Mouse (Mus musculus): ENCODE results near the gene Rnf152. TPM values are rescaled to one million over a fixed set of nuclear protein-coding genes. Genes with fewer than 3 reads are reported as not detected.
A peak's percentile ranks its signal among the peaks of the same experiment; 100 is the strongest.

Rnf152 gene
- polyA plus RNA-seq, 1 experiment from 2014 or later = 1.6 TPM

DNA sequence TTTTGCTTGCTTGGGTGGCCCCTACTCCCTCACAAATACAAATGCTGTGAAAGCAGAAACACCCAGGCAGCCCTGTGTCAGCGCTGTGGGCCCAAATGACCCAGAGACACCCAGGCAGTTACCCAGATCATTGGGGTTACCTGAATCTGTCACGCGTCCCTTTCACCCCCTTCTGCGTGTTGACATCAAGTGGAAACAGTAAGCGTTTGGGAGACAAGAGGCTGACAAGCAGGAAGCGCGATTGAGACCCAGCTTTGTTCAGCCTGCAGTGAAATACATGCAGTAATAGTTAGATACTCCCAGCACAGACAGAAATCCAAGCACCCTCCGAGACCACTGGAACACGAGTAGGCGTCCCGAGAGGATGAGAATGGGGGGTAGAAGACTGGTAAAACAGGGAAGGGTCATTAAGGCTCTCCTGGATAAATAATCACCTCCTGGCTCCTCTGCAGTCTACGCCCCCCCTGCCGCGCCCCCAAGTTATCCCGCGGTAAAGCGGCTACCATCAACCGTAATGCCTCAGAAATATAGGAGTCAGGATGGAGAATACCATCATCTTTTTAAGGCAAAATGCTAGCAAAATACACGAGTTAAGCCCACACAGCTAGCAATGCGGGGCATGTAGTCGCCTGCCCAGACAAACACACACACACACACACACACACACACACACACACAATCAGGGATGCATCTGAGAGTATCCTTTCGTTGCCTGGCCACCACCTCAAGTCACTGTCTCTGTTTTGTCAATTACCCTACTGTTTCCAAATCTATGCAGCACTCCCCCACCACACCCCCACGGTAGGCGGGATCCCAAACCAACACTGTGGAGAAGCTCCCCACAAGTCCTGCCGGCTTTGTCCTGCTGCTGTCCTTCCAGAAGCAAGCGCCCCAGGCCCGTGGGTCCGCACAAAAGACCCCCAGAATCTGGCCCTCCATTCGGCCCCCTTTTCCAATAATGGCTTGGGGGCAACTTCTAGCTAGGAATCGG, 1.3 kb downstream of the Rnf152 start:
- H3K9me3 ChIP-seq (ENCODE audit: control insufficient read depth, low read length) = no peaks in the 10 kb centered on the region
- peaks cover 3% of the 10 kb centered on the region; the same call in 1 of the 2 replicates for H3K27me3 ChIP-seq (ENCODE audit: control insufficient read depth, insufficient read depth, low read length)
- H3K27ac ChIP-seq (ENCODE audit: low read depth, low read length) = no peak overlapping the region
- H3K4me2 ChIP-seq (ENCODE audit: low read depth, low read length, severe bottlenecking) = peak overlapping the region; percentile 68
- peak overlapping the region; percentile 74 for H3K9ac ChIP-seq (ENCODE audit: low read length)
- H3K36me3 ChIP-seq (ENCODE audit: control insufficient read depth, insufficient read depth, low read length) = no peaks in the 10 kb centered on the region
- peak overlapping the region; percentile 66 for H3K4me3 ChIP-seq (ENCODE audit: low read depth, low read length)
- WGBS = 7% methylated on average over 30 of the region's 30 CpGs
- DNase-seq (ENCODE audit: low spot score) = peak; percentile 72
- H3K4me1 ChIP-seq (replicated peaks; ENCODE audit: control insufficient read depth, insufficient read depth, low read length) = no peaks in the 10 kb centered on the region
- ATAC-seq (replicated peaks; ENCODE audit: low FRiP score) = peak; percentile 50

- Histone ChIP-seq H3K36me3 (ENCODE audit: control insufficient read depth, insufficient read depth, low read length) (no peaks in the 10 kb centered on the region), H3K4me2 (ENCODE audit: low read depth, low read length, severe bottlenecking) (no peak overlapping the region), H3K9ac (ENCODE audit: low read length) (no peak overlapping the region), H3K9me3 (ENCODE audit: control insufficient read depth, low read length) (no peaks in the 10 kb centered on the region), H3K4me1 (replicated peaks; ENCODE audit: control insufficient read depth, insufficient read depth, low read length) (no peaks in the 10 kb centered on the region), H3K27ac (ENCODE audit: low read depth, low read length) (no peak overlapping the region), H3K27me3 (ENCODE audit: control insufficient read depth, insufficient read depth, low read length) (peaks cover 3% of the 10 kb centered on the region; the same call in 1 of the 2 replicates), H3K4me3 (ENCODE audit: low read depth, low read length) (no peak overlapping the region)
- ATAC-seq (replicated peaks; ENCODE audit: low FRiP score) (no peak), DNase-seq (ENCODE audit: low spot score) (no peak)
- 93% methylated on average over 4 of the region's 4 CpGs for WGBS
Measured at GRCm38 (mm10) chr1:105351806-105352205, 4.7 kb downstream of the Rnf152 start.

DNA sequence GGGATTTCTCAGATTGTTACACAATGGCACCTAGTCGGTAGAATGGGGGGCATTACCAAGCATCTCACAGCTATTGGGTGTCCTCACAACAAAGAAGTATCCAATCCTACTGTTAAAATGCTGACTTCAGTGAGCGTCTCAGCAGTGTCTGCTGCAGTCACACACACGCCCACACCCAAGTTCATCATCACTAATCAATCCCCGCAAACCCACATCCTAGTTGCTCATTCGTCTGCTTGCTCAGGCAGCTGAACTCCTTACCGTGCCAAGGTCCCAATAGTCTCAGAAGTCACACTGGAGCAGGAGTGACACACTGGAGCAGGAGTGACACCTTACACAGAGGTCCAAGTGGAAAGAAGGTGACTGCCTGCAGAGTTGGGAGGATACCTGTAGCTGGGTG, 14.2 kb downstream of the Rnf152 start:
- H3K9ac ChIP-seq (ENCODE audit: low read length) = no peak overlapping the region
- no peaks in the 10 kb centered on the region for H3K9me3 ChIP-seq (ENCODE audit: control insufficient read depth, low read length)
- no peaks in the 10 kb centered on the region for H3K27me3 ChIP-seq (ENCODE audit: control insufficient read depth, insufficient read depth, low read length)
- no peak overlapping the region for H3K27ac ChIP-seq (ENCODE audit: low read depth, low read length)
- H3K4me3 ChIP-seq (ENCODE audit: low read depth, low read length) = no peak overlapping the region
- H3K36me3 ChIP-seq (ENCODE audit: control insufficient read depth, insufficient read depth, low read length) = no peaks in the 10 kb centered on the region
- DNase-seq (ENCODE audit: low spot score) = no peak
- 87% methylated on average over 6 of the region's 6 CpGs for WGBS
- H3K4me1 ChIP-seq (replicated peaks; ENCODE audit: control insufficient read depth, insufficient read depth, low read length) = no peaks in the 10 kb centered on the region
- no peak overlapping the region for H3K4me2 ChIP-seq (ENCODE audit: low read depth, low read length, severe bottlenecking)
- no peak for ATAC-seq (replicated peaks; ENCODE audit: low FRiP score)

GRCm38 (mm10) chr1:105340943-105341342, 15.6 kb downstream of the Rnf152 start:
- H3K4me1 ChIP-seq (replicated peaks; ENCODE audit: control insufficient read depth, insufficient read depth, low read length) = no peaks in the 10 kb centered on the region
- H3K9ac ChIP-seq (ENCODE audit: low read length) = no peak overlapping the region
- H3K27me3 ChIP-seq (ENCODE audit: control insufficient read depth, insufficient read depth, low read length) = no peaks in the 10 kb centered on the region
- no peak overlapping the region for H3K4me3 ChIP-seq (ENCODE audit: low read depth, low read length)
- no peak for DNase-seq (ENCODE audit: low spot score)
- no peaks in the 10 kb centered on the region for H3K36me3 ChIP-seq (ENCODE audit: control insufficient read depth, insufficient read depth, low read length)
- H3K27ac ChIP-seq (ENCODE audit: low read depth, low read length) = no peak overlapping the region
- ATAC-seq (replicated peaks; ENCODE audit: low FRiP score) = no peak
- no peak overlapping the region for H3K4me2 ChIP-seq (ENCODE audit: low read depth, low read length, severe bottlenecking)
- no peaks in the 10 kb centered on the region for H3K9me3 ChIP-seq (ENCODE audit: control insufficient read depth, low read length)

GRCm38 (mm10) chr1:105337397-105337796, 19.1 kb downstream of the Rnf152 start:
- Histone ChIP-seq H3K4me3 (ENCODE audit: low read depth, low read length) (no peak overlapping the region), H3K27me3 (ENCODE audit: control insufficient read depth, insufficient read depth, low read length) (no peaks in the 10 kb centered on the region), H3K9me3 (ENCODE audit: control insufficient read depth, low read length) (no peaks in the 10 kb centered on the region), H3K36me3 (ENCODE audit: control insufficient read depth, insufficient read depth, low read length) (no peaks in the 10 kb centered on the region), H3K4me1 (replicated peaks; ENCODE audit: control insufficient read depth, insufficient read depth, low read length) (no peaks in the 10 kb centered on the region), H3K4me2 (ENCODE audit: low read depth, low read length, severe bottlenecking) (no peak overlapping the region), H3K27ac (ENCODE audit: low read depth, low read length) (no peak overlapping the region), H3K9ac (ENCODE audit: low read length) (no peak overlapping the region)
- WGBS = 85% methylated on average over 4 of the region's 4 CpGs
- ATAC-seq (replicated peaks; ENCODE audit: low FRiP score) = no peak
- no peak for DNase-seq (ENCODE audit: low spot score)

GRCm38 (mm10) chr1:105336096-105336495, 20.4 kb downstream of the Rnf152 start:
- 88% methylated on average over 5 of the region's 5 CpGs for WGBS
- ATAC-seq (replicated peaks; ENCODE audit: low FRiP score) = no peak
- H3K4me3 ChIP-seq (ENCODE audit: low read depth, low read length) = no peak overlapping the region

GRCm38 (mm10) chr1:105332087-105332731, 24.3 kb downstream of the Rnf152 start:
- no peak for DNase-seq (ENCODE audit: low spot score)
- H3K27ac ChIP-seq (ENCODE audit: low read depth, low read length) = no peak overlapping the region
- H3K9me3 ChIP-seq (ENCODE audit: control insufficient read depth, low read length) = no peaks in the 10 kb centered on the region
- no peak for ATAC-seq (replicated peaks; ENCODE audit: low FRiP score)
- no peaks in the 10 kb centered on the region for H3K4me1 ChIP-seq (replicated peaks; ENCODE audit: control insufficient read depth, insufficient read depth, low read length)
- H3K4me2 ChIP-seq (ENCODE audit: low read depth, low read length, severe bottlenecking) = no peak overlapping the region
- no peak overlapping the region for H3K9ac ChIP-seq (ENCODE audit: low read length)
- 84% methylated on average over 8 of the region's 8 CpGs for WGBS
- H3K36me3 ChIP-seq (ENCODE audit: control insufficient read depth, insufficient read depth, low read length) = no peaks in the 10 kb centered on the region
- H3K4me3 ChIP-seq (ENCODE audit: low read depth, low read length) = no peak overlapping the region
- H3K27me3 ChIP-seq (ENCODE audit: control insufficient read depth, insufficient read depth, low read length) = no peaks in the 10 kb centered on the region

More at GRCm38 (mm10) chr1:105336096-105336495, 20.4 kb downstream of the Rnf152 start:
- Histone ChIP-seq H3K4me2 (ENCODE audit: low read depth, low read length, severe bottlenecking) (no peak overlapping the region), H3K9ac (ENCODE audit: low read length) (no peak overlapping the region), H3K36me3 (ENCODE audit: control insufficient read depth, insufficient read depth, low read length) (no peaks in the 10 kb centered on the region), H3K4me1 (replicated peaks; ENCODE audit: control insufficient read depth, insufficient read depth, low read length) (no peaks in the 10 kb centered on the region), H3K27me3 (ENCODE audit: control insufficient read depth, insufficient read depth, low read length) (no peaks in the 10 kb centered on the region), H3K9me3 (ENCODE audit: control insufficient read depth, low read length) (no peaks in the 10 kb centered on the region), H3K27ac (ENCODE audit: low read depth, low read length) (no peak overlapping the region)
- no peak for DNase-seq (ENCODE audit: low spot score)

DNA sequence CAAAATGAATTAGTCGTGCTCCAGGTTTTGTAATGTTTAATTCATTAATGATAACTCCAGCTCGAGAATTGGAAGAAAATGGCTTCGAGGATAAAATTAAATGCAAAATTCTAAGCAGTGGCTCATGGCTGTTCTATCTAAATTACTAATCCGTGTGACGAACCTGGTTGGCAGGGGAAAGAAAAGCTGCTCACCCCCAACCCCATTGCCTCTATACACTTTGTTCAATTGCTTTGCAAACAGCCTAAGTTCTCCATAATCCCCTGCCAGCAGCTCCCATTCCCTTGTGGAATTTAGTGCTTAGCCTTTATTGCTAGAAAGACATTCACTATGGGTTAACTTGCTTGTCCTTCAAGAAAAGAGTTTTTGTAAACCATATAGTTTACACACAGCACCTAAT, 24.9 kb downstream of the Rnf152 start:
- Histone ChIP-seq H3K4me2 (ENCODE audit: low read depth, low read length, severe bottlenecking) (no peak overlapping the region), H3K36me3 (ENCODE audit: control insufficient read depth, insufficient read depth, low read length) (no peaks in the 10 kb centered on the region), H3K4me3 (ENCODE audit: low read depth, low read length) (no peak overlapping the region), H3K9ac (ENCODE audit: low read length) (no peak overlapping the region), H3K4me1 (replicated peaks; ENCODE audit: control insufficient read depth, insufficient read depth, low read length) (no peaks in the 10 kb centered on the region), H3K9me3 (ENCODE audit: control insufficient read depth, low read length) (no peaks in the 10 kb centered on the region), H3K27ac (ENCODE audit: low read depth, low read length) (no peak overlapping the region), H3K27me3 (ENCODE audit: control insufficient read depth, insufficient read depth, low read length) (no peaks in the 10 kb centered on the region)
- DNase-seq (ENCODE audit: low spot score) (no peak), ATAC-seq (replicated peaks; ENCODE audit: low FRiP score) (no peak)
- WGBS = 39% methylated on average over 5 of the region's 5 CpGs

Data from forebrain, embryonic 11.5 days (tissue).